Mouse (Mus musculus): ENCODE data around the gene H1foo.

H1foo gene

DNA sequence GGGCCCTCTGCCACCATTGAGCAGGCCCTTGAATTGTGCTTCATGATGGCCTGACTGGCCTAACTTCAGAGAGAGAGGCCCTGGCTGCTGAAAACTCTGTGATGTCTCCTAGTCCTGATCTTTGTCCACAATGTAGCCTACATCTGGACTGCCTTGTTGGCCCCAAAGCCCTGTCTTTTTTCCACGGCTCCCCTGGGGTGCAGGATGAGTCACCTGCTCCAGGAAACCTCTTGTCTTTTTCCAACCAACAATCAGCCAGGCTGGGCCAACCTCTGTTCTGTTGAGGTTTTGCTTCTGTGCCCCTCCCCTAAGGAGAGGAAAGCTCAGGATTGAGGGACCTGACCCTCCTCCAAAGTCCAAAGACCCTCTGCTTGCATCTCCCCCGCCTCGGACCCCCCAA is 17.0 kb downstream of the H1foo start:
- no peak for ATAC-seq (ENCODE audit: low TSS enrichment)

DNA sequence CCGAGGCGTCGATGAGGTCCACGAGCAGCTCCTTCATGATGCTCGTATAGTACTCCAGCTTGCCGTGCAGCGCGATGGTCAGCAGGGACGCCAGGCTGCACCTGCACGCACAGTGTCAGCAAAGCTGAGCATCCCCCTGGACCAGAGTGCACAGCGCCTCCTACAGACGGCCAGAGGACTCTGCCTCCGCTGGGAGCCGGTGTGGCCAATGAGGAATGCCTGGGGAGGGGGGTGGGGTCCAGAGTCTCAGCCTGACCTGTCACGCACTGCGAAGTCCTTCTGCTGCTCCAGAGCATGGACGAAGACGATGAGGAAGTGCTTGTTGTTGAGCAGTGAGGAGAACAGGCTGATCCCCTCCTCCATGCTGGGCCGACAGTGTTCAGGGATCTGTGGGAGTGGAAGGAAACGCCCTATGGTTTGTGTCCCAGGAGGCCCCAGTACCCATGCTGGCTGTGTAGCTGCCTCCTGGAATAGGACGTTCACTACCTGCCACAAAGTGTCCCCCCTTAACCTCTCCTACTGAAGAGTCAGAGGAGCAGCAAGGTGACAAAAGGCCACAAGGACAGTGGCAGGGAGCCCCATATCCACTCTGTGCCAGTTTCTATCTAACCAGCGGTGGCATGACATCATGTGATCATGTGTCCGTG is 17.8 kb downstream of the H1foo start:
- ATAC-seq (ENCODE audit: low TSS enrichment), result peak; percentile 11; the same call in 1 of the 2 replicates

GRCm38 (mm10) chr6:115963656-115964055 is 18.9 kb downstream of the H1foo start:
- no peak for ATAC-seq (ENCODE audit: low TSS enrichment)

DNA sequence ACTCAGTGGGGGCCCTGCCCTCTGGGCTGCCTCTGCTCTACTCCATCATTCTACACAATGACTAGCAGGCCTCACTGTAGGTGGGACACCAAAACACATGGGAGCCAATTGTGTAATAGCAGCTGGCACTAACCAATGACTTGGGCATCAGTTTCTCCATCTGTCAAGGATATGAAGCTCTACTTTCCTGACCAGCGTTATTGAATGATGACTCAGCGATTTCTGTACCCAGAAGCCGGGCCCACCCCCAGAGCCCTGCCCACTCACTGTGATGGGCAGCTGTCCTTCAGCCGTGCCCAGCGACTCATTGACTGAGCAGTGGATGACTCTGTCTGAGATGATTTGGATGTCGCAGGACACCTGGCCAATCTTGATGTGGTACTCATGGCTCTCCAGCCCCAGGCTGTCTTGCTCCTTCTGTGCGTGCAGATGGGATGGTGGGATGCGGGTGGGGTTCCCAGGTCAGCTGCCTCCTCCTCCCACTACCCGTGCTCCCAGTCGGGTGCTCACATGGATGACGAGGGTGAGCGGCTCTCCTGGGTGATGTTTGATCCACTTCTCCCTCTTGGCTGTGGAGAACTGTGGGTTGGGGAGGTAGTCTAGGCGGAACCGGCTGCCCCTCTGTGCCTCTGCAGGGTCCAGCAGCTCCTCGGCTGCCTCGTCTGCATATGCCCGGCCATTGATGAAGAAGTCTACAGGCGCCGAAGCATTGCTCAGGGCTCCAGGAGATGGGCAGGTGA is 21.7 kb downstream of the H1foo start:
- ATAC-seq (ENCODE audit: low TSS enrichment), result no peak

DNA sequence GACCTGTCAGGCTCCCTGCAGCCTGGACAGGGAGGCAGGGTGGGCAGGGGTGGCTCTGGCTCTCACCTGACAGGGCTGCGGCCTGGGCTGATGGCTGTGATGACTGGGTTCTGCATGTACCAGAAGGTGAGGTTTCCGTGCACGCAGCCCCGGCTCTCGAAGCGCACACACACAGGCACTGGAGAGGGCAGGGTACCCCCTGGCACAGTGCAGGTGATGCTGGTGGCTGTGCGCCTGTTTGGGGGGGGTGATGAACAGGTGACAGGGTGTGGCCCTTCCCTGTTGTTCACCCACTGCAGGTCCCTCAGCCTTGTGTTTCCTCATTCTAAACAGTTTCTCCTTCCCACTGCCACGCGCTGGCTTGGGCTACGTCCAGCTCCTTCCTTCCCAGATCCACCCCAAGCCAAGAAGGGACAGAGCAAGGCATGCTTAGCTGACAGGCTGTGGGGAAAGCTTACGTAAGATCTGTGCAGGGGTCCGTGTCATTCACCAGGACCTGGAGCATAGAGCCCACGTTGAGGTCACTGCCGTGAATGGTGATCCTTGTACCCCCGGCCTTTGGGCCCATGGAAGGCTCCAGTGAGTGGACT is 22.6 kb downstream of the H1foo start:
- peak; percentile 24; the same call in 1 of the 2 replicates for ATAC-seq (ENCODE audit: low TSS enrichment)

DNA sequence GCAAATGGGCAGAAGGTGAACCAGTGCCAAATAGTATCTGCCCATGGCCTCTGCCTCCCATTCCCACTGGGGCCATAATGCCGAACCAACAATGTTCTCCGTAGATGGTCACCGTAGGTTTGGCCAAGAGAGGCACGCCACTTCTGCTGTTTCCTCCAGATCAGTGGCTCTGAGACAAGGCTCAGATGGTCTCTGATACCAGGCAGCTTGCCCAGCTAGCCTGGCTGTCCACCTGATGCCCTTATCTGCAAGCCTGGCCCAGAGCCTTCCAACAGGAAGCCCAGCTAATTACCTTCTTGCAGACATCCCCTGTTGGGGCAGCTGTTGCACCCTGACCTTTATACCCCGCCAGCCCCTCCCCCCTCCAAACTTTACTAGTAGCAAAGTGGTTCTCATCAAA is 23.3 kb downstream of the H1foo start:
- no peak for ATAC-seq (ENCODE audit: low TSS enrichment)

DNA sequence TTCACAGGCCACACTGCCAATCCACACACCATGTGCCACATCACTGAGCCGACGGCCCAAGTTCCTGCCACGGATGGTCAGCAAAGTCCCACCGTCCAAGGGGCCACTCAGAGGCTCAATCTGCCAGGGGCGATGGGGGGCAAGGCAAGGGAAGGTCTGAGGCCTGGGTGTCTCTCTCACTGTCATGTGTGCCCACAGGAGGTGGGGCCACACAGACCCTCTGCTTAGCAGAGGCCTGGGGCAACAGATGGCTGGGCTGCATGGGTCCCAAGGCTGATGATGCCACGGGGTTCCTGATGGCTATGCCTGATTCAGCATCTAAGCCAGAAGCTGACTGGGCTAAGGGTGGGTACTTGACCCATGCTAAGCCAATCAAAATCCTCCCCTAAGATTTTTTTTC is 24.0 kb downstream of the H1foo start:
- no peak for ATAC-seq (ENCODE audit: low TSS enrichment)

GRCm38 (mm10) chr6:115969103-115969502 is 24.4 kb downstream of the H1foo start:
- ATAC-seq (ENCODE audit: low TSS enrichment), result no peak

- no peak for ATAC-seq (ENCODE audit: low TSS enrichment)
Measured at GRCm38 (mm10) chr6:115969952-115970351, 25.2 kb downstream of the H1foo start.

DNA sequence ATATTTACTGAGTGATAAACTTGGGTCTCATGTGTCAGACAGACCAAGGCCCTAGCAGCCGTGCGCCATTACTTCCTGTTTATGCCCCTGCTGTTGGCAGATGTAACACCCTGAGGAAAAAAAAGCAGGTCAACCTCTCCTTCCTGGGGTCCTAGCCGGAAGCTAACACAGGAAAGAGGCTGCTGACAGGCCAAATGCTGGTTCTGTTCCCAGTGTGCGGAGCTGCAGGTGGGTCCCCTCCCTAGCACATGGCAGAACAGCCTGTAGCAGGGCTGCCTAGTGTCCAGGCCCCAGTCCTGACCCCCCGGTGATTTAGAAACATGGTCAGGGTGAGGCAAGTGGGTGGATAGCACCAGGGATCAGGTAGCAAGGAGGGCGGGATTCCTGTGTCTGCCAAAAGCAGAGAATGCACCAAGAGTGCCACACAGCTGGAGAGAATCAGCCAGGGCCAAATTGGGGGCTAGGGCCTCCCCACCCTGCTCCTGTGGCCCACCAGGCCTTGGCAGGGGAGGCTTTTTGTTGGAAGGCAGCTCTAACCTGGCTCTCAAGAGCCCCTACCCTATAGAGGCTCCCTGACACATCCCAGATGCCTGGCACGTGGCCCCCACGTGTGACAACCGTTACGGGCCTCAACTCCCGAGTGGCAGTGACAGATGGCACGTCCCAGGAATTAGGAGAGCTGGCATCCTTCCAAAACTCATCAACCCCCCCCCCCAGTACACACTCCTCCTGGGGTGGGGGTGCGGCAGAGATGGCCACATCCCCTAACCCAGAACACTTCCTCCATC is 26.7 kb downstream of the H1foo start:
- ATAC-seq (ENCODE audit: low TSS enrichment), result no peak

GRCm38 (mm10) chr6:115972083-115972764 is 27.5 kb downstream of the H1foo start:
- no peak for ATAC-seq (ENCODE audit: low TSS enrichment)

DNA sequence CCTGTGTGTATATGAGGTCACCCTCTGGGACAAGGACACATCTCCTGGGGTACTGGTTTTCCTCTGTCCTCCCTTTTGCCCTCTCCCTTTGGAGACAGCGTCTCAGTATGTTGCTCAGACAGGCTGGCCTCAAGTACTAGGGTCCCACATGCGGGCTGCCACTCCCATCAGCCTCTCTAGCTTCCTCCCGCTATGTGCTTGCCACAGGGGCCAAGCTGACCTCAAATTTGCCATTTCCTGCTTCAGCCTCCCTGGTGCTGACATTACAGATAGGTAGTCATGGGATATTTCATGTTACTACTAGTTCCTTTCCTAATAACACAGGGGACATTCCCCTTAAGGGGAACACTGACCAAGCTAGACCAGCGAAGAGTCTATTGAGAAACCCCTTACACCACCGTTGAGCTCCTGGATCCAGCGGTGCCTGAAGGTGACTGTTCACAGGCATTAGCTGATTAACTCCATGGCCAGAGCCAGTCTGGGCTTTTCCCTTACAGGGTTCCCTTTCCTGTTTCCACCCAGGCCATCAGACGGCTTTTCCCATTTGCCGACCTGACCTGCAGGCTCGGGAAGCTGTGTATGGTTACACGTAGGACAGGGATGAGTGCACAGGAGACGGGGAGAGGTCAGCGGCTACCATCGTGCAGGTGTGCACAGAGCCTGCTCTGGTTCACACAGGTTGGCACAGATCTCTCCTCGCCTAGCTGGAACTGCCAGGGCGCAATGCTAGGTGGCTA is 28.6 kb downstream of the H1foo start:
- ATAC-seq (ENCODE audit: low TSS enrichment), result no peak

GRCm38 (mm10) chr6:115973881-115974662 is 29.3 kb downstream of the H1foo start:
- peak; percentile 20; the same call in 1 of the 2 replicates for ATAC-seq (ENCODE audit: low TSS enrichment)

DNA sequence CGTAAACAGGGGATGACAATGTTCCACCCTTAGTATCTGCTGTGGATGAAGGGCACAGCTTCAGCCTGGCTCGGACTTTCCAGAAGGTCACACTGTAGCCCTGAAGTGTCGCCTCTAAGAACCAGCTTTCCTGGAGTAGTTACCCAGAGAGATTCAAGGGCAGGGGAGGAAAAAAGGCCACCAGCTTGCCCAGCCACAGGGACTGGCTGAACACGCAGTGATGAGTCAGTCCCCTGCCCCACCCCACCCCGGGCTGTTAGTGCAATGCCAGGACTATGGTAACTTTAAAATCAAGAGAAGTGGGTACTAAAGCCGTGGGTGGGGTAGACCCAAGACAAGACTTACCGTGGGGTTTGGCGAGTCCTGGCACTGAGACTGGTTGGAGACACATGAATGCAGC is 30.9 kb downstream of the H1foo start:
- no peak for ATAC-seq (ENCODE audit: low TSS enrichment)

DNA sequence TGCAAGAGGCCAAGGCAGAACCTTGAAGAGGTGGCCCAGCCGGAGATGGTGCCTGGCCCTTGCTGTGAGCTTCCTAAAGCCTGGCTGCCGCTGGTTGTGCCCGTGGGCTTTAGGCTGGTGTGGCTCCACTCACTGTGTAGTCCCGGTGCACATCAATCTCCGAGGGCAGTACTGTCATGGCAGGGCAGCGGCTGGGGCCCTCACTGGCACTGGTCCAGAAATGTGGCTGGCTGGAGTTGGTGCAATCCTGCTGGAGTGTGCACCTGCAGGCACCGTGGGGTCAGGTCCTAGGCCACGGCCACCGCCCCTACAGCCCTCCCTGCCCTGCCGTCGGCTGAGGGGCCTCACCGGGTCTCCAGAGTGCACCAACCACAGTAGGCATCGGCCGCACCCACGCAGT is 33.1 kb downstream of the H1foo start:
- ATAC-seq (ENCODE audit: low TSS enrichment), result no peak

DNA sequence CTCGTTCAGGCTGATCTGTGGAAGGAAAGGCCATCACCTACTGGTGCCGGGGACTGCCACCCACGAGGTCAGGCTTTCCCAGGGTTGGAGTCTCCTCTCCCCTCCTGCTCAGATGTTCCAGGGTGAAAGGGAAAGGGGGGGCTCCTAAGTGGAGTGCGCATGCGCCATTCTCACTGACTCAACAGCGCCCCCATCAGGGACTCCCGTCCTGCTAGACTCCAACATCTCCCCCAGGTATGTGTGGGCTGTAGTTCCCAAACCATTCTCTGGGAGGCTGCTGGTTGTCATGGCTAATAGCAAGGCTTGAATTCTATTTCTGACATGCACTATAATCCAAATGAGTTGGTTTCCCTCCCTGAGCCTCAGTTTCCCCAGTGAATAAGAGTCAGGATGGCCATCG is 33.9 kb downstream of the H1foo start:
- ATAC-seq (ENCODE audit: low TSS enrichment), result no peak

- ATAC-seq (ENCODE audit: low TSS enrichment), result no peak
Measured at GRCm38 (mm10) chr6:115982889-115983288, 38.2 kb downstream of the H1foo start.

- 0 out of 2 replicates have a peak, but pooled peaks have one; percentile 24 for ATAC-seq (ENCODE audit: low TSS enrichment)
Measured at GRCm38 (mm10) chr6:115983306-115984038, 38.7 kb downstream of the H1foo start.

DNA sequence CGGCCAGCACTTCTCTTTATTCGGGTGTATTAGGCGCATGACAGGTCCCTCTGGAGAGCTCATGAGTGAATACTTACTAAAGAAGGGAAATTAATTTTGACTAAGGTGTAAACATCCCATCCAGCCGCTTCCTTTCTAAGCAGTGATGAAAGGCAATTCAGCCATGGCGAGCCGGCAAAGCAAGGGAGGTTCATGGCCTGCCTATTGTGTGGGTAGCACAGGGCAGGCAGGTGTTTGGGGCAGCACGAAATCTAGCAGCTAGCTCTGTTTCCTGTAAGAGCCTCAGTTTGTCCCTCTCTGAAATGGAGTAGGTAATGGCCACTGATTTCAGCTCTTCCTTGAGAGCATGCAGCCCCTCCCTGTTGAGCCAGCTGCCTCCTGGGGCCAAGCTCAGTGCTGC is 39.8 kb downstream of the H1foo start:
- ATAC-seq (ENCODE audit: low TSS enrichment), result no peak

Measured in frontal cortex, adult (tissue).